Mouse (Mus musculus): ENCODE measurements around the gene Phf6. TPM values are rescaled to one million over a fixed set of nuclear protein-coding genes. Genes with fewer than 3 reads are reported as not detected.
"Not testable (repeated sequence)": the region's sequence is repeated elsewhere in the genome, so short reads cannot be mapped to it uniquely, and the experiment has no call there.

Gene Phf6
- polyA plus RNA-seq, 3 experiments from 2014 or later: 34.0 to 47.1 (median 38.5) TPM

- ATAC-seq: no peak
Measured at GRCm38 (mm10) chrX:52978576-52978975, 66.5 kb downstream of the Phf6 start.

- ATAC-seq: no peak
Measured at GRCm38 (mm10) chrX:52981378-52981777, 69.3 kb downstream of the Phf6 start.

- peak; percentile 88 for ATAC-seq
Measured at GRCm38 (mm10) chrX:52987905-52988783, 76.1 kb downstream of the Phf6 start, which contains the start of gene Hprt. TSS of gene Hprt (plus strand) at chrX:52988137.

- not testable (repeated sequence) for ATAC-seq
Measured at GRCm38 (mm10) chrX:52994726-52995125, 82.7 kb downstream of the Phf6 start.

GRCm38 (mm10) chrX:53004887-53005286 lies 92.8 kb downstream of the Phf6 start:
- peak; percentile 28 for ATAC-seq

GRCm38 (mm10) chrX:53006062-53006461 lies 94.0 kb downstream of the Phf6 start:
- peak; percentile 80 for ATAC-seq

Other genes starting within 250 kb of the Phf6 start
- gene Ccdc160, start 121.1 kb upstream of the Phf6 start, polyA plus RNA-seq (2017; shearing (Covaris generic)): not detected
- gene Hprt, start 75.9 kb downstream of the Phf6 start, polyA plus RNA-seq (2017; shearing (Covaris generic)): 100 to 1,000 TPM; 252 to 379 (median 281) TPM

All from inflammation-experienced regulatory T-cells, adult 6 months (primary cell).